Mouse (Mus musculus) ES-E14 (cell line): ENCODE measurements around the gene Gm16253.
A peak's percentile ranks its signal among the peaks of the same experiment; 100 is the strongest.

Experiments used
- CHD2 ChIP-seq: IDR thresholded peaks from 2 replicates; pipeline ENCODE4 v1.6.1; 2014; ENCODE audit warnings: mild to moderate bottlenecking, low read depth, low read length, inconsistent platforms
- HCFC1 ChIP-seq: IDR thresholded peaks from 2 replicates; pipeline ENCODE4 v1.6.1; 2012; ENCODE audit warnings: low read length, inconsistent platforms, borderline replicate concordance; ENCODE audit not compliant: insufficient read depth
- ZC3H11A ChIP-seq: IDR thresholded peaks from 2 replicates; pipeline ENCODE4 v1.6.1; 2012; ENCODE audit warnings: low read depth, mild to moderate bottlenecking, inconsistent platforms, low read length, borderline replicate concordance
- ZNF384 ChIP-seq: IDR thresholded peaks from 2 replicates; pipeline ENCODE4 v1.6.1; 2012; ENCODE audit warnings: low read depth, low read length, inconsistent platforms

GRCm38 (mm10) chr3:96576690-96577541, at the start of gene Gm16253:
- TF ChIP-seq ZC3H11A (no peak), ZNF384 (no peak), HCFC1 (peak; percentile 65; the same call in 1 of the 2 replicates), CHD2 (peak; percentile 85)
